In genomic region chr2:152049611-152050270, GRCm38 (mm10) we compare ENCODE assay signal across 7 mouse cellular contexts. TPM values are rescaled to one million over a fixed set of nuclear protein-coding genes. Genes with fewer than 3 reads are reported as not detected.
DNase-seq lines count a peak whose midpoint lies in the region; ATAC-seq lines count a peak whose summit lies in the region.

No protein-coding gene starts in this region.

- no peak overlapping the region for H3K9ac ChIP-seq in liver, embryonic 13.5 days
- no peak overlapping the region for H3K9ac ChIP-seq in liver, embryonic 12.5 days
- H3K9ac ChIP-seq in forebrain, embryonic 12.5 days = peak overlapping the region; percentile 66
- H3K9ac ChIP-seq in intestine, embryonic 15.5 days = no peak overlapping the region
- H3K9ac ChIP-seq in neural tube, embryonic 12.5 days = peak overlapping the region; percentile 72

- WGBS in liver, embryonic 13.5 days (ENCODE audit: insufficient replicate concordance) = 5% methylated on average over 13 of the region's 13 CpGs
- WGBS in liver, embryonic 12.5 days (ENCODE audit: insufficient replicate concordance) = 7% methylated on average over 13 of the region's 13 CpGs
- 2% methylated on average over 13 of the region's 13 CpGs for WGBS in forebrain, embryonic 12.5 days
- 10% methylated on average over 13 of the region's 13 CpGs for WGBS in intestine, embryonic 15.5 days
- 3% methylated on average over 13 of the region's 13 CpGs for WGBS in neural tube, embryonic 12.5 days

- H3K9me3 ChIP-seq in liver, embryonic 13.5 days (replicated peaks) = no peaks in the 10 kb centered on the region
- H3K9me3 ChIP-seq in liver, embryonic 12.5 days (replicated peaks) = no peaks in the 10 kb centered on the region
- H3K9me3 ChIP-seq in forebrain, embryonic 12.5 days = no peaks in the 10 kb centered on the region
- H3K9me3 ChIP-seq in intestine, embryonic 15.5 days = no peaks in the 10 kb centered on the region
- no peaks in the 10 kb centered on the region for H3K9me3 ChIP-seq in neural tube, embryonic 12.5 days

- no peak overlapping the region for H3K27ac ChIP-seq in liver, embryonic 13.5 days
- H3K27ac ChIP-seq in liver, embryonic 12.5 days = no peak overlapping the region
- peak overlapping the region; percentile 91 for H3K27ac ChIP-seq in forebrain, embryonic 12.5 days
- H3K27ac ChIP-seq in intestine, embryonic 15.5 days = no peak overlapping the region
- H3K27ac ChIP-seq in neural tube, embryonic 12.5 days = peak overlapping the region; percentile 90

- peaks cover 93% of the 10 kb centered on the region for H3K27me3 ChIP-seq in liver, embryonic 13.5 days
- H3K27me3 ChIP-seq in liver, embryonic 12.5 days (replicated peaks) = peaks cover 100% of the 10 kb centered on the region
- peaks cover 72% of the 10 kb centered on the region for H3K27me3 ChIP-seq in forebrain, embryonic 12.5 days
- peaks cover 48% of the 10 kb centered on the region for H3K27me3 ChIP-seq in intestine, embryonic 15.5 days (replicated peaks)
- peaks cover 26% of the 10 kb centered on the region for H3K27me3 ChIP-seq in neural tube, embryonic 12.5 days (replicated peaks)

- DNase-seq in liver, embryonic 13.5 days = no peak
- DNase-seq in frontal cortex, postnatal 14 days (ENCODE audit: low spot score in 2 of 2) = no peak

- H3K4me1 ChIP-seq in liver, embryonic 13.5 days (replicated peaks) = peaks cover 17% of the 10 kb centered on the region
- H3K4me1 ChIP-seq in liver, embryonic 12.5 days = peaks cover 17% of the 10 kb centered on the region
- peaks cover 63% of the 10 kb centered on the region for H3K4me1 ChIP-seq in forebrain, embryonic 12.5 days
- peaks cover 13% of the 10 kb centered on the region for H3K4me1 ChIP-seq in intestine, embryonic 15.5 days (replicated peaks)
- peaks cover 61% of the 10 kb centered on the region for H3K4me1 ChIP-seq in neural tube, embryonic 12.5 days

- peak overlapping the region; percentile 45; the same call in 1 of the 2 replicates for H3K4me3 ChIP-seq in liver, embryonic 13.5 days (replicated peaks)
- no peak overlapping the region for H3K4me3 ChIP-seq in liver, embryonic 12.5 days
- H3K4me3 ChIP-seq in forebrain, embryonic 12.5 days (replicated peaks) = peak overlapping the region; percentile 49
- no peak overlapping the region for H3K4me3 ChIP-seq in intestine, embryonic 15.5 days (replicated peaks)
- peak overlapping the region; percentile 33 for H3K4me3 ChIP-seq in neural tube, embryonic 12.5 days

- no peak for ATAC-seq in liver, embryonic 13.5 days (ENCODE audit: low read depth)
- ATAC-seq in liver, embryonic 12.5 days = no peak
- no peak for ATAC-seq in forebrain, embryonic 12.5 days (ENCODE audit: low FRiP score)
- no peak for ATAC-seq in intestine, embryonic 15.5 days
- 0 out of 2 replicates have a peak, but pooled peaks have one; percentile 0 for ATAC-seq in neural tube, embryonic 12.5 days (ENCODE audit: low FRiP score, low read depth)
- ATAC-seq in megakaryocyte-erythroid progenitor cell, adult 5-6 weeks (replicated peaks; ENCODE audit: low FRiP score, low TSS enrichment, poor library complexity, severe bottlenecking) = no peak

- H3K36me3 ChIP-seq in liver, embryonic 13.5 days = no peaks in the 10 kb centered on the region
- H3K36me3 ChIP-seq in liver, embryonic 12.5 days = no peaks in the 10 kb centered on the region
- H3K36me3 ChIP-seq in forebrain, embryonic 12.5 days (replicated peaks) = no peaks in the 10 kb centered on the region
- no peaks in the 10 kb centered on the region for H3K36me3 ChIP-seq in intestine, embryonic 15.5 days
- no peaks in the 10 kb centered on the region for H3K36me3 ChIP-seq in neural tube, embryonic 12.5 days

- no peak overlapping the region for H3K4me2 ChIP-seq in liver, embryonic 13.5 days
- H3K4me2 ChIP-seq in liver, embryonic 12.5 days = no peak overlapping the region
- H3K4me2 ChIP-seq in forebrain, embryonic 12.5 days = peak overlapping the region; percentile 90
- peak overlapping the region; percentile 98; the same call in 1 of the 2 replicates for H3K4me2 ChIP-seq in intestine, embryonic 15.5 days (replicated peaks)
- peak overlapping the region; percentile 83 for H3K4me2 ChIP-seq in neural tube, embryonic 12.5 days (replicated peaks)

RNA-seq across cellular contexts. Expression of gene Scrt2, which starts 31.6 kb away (rescaled TPM):
- polyA plus RNA-seq in liver, embryonic 13.5 days (2015; fragmentation: Nextera tagmentation; extraction: Ambion mirVana) = not detected in 2 replicates
- not detected in 2 replicates for polyA plus RNA-seq in liver, embryonic 12.5 days (2016; fragmentation: Nextera tagmentation; extraction: Ambion mirVana)
- 15.3 and 15.6 TPM in 2 replicates for polyA plus RNA-seq in forebrain, embryonic 12.5 days (2016; fragmentation: Nextera tagmentation; extraction: Ambion mirVana)
- polyA plus RNA-seq in intestine, embryonic 15.5 days (2015; fragmentation: Nextera tagmentation; extraction: Ambion mirVana) = 0.04 and 0.06 TPM in 2 replicates
- polyA plus RNA-seq in neural tube, embryonic 12.5 days (2016; fragmentation: Nextera tagmentation; extraction: Ambion mirVana) = 34.5 and 35.4 TPM in 2 replicates
- not detected in 2 replicates for total RNA-seq in megakaryocyte-erythroid progenitor cell, adult 5-6 weeks (2014; fragmentation: Nextera tagmentation)
- not detected in 2 replicates for total RNA-seq in megakaryocyte-erythroid progenitor cell, adult 5-6 weeks (2017)

RNA-seq across cellular contexts. Expression of gene Slc52a3, which starts 53.4 kb away (rescaled TPM):
- 1.3 and 1.5 TPM in 2 replicates for polyA plus RNA-seq in liver, embryonic 13.5 days (2015; fragmentation: Nextera tagmentation; extraction: Ambion mirVana)
- polyA plus RNA-seq in liver, embryonic 12.5 days (2016; fragmentation: Nextera tagmentation; extraction: Ambion mirVana) = 1.3 and 1.9 TPM in 2 replicates
- polyA plus RNA-seq in forebrain, embryonic 12.5 days (2016; fragmentation: Nextera tagmentation; extraction: Ambion mirVana) = 0.54 and 0.78 TPM in 2 replicates
- 3.9 and 5.4 TPM in 2 replicates for polyA plus RNA-seq in intestine, embryonic 15.5 days (2015; fragmentation: Nextera tagmentation; extraction: Ambion mirVana)
- polyA plus RNA-seq in neural tube, embryonic 12.5 days (2016; fragmentation: Nextera tagmentation; extraction: Ambion mirVana) = 1.1 and 1.3 TPM in 2 replicates
- total RNA-seq in megakaryocyte-erythroid progenitor cell, adult 5-6 weeks (2014; fragmentation: Nextera tagmentation) = 0.42 and 1.4 TPM in 2 replicates
- total RNA-seq in megakaryocyte-erythroid progenitor cell, adult 5-6 weeks (2017) = 0.34 and 0.80 TPM in 2 replicates

RNA-seq across cellular contexts. Expression of gene Srxn1, which starts 55.6 kb away (rescaled TPM):
- polyA plus RNA-seq in liver, embryonic 13.5 days (2015; fragmentation: Nextera tagmentation; extraction: Ambion mirVana) = 17.2 and 17.9 TPM in 2 replicates
- 23.1 and 27.2 TPM in 2 replicates for polyA plus RNA-seq in liver, embryonic 12.5 days (2016; fragmentation: Nextera tagmentation; extraction: Ambion mirVana)
- 12.0 and 12.9 TPM in 2 replicates for polyA plus RNA-seq in forebrain, embryonic 12.5 days (2016; fragmentation: Nextera tagmentation; extraction: Ambion mirVana)
- 21.7 and 23.5 TPM in 2 replicates for polyA plus RNA-seq in intestine, embryonic 15.5 days (2015; fragmentation: Nextera tagmentation; extraction: Ambion mirVana)
- 19.5 and 20.2 TPM in 2 replicates for polyA plus RNA-seq in neural tube, embryonic 12.5 days (2016; fragmentation: Nextera tagmentation; extraction: Ambion mirVana)
- 2.2 and 2.6 TPM in 2 replicates for total RNA-seq in megakaryocyte-erythroid progenitor cell, adult 5-6 weeks (2014; fragmentation: Nextera tagmentation)
- total RNA-seq in megakaryocyte-erythroid progenitor cell, adult 5-6 weeks (2017) = 5.8 and 14.0 TPM in 2 replicates

Comparison
In these comparisons a context has a peak if more than half of its experiments do, and no peak if none do; other contexts are left out.
1. H3K4me3 ChIP-seq: peak in liver, embryonic 13.5 days (single experiment), forebrain, embryonic 12.5 days (single experiment) and neural tube, embryonic 12.5 days (single experiment); none in liver, embryonic 12.5 days (single experiment) and intestine, embryonic 15.5 days (single experiment).
2. H3K27ac ChIP-seq: peak in forebrain, embryonic 12.5 days (single experiment) and neural tube, embryonic 12.5 days (single experiment); none in liver, embryonic 13.5 days (single experiment), liver, embryonic 12.5 days (single experiment) and intestine, embryonic 15.5 days (single experiment).
3. H3K4me2 ChIP-seq: peak in forebrain, embryonic 12.5 days (single experiment), intestine, embryonic 15.5 days (single experiment) and neural tube, embryonic 12.5 days (single experiment); none in liver, embryonic 13.5 days (single experiment) and liver, embryonic 12.5 days (single experiment).
4. H3K9ac ChIP-seq: peak in forebrain, embryonic 12.5 days (single experiment) and neural tube, embryonic 12.5 days (single experiment); none in liver, embryonic 13.5 days (single experiment), liver, embryonic 12.5 days (single experiment) and intestine, embryonic 15.5 days (single experiment).
5. RNA of gene Scrt2, which starts 31.6 kb away (polyA plus RNA-seq): 34.5 to 35.4 TPM in neural tube, embryonic 12.5 days and 15.3 to 15.6 TPM in forebrain, embryonic 12.5 days; 0.04 to 0.06 TPM in intestine, embryonic 15.5 days, not detected in liver, embryonic 13.5 days and not detected in liver, embryonic 12.5 days; every median in the first group is over 10 times any median in the second.